Mouse (Mus musculus): ENCODE measurements around the gene Gm17409.

- TF ChIP-seq CTCF (IDR thresholded peaks at IDR 0.05; ENCODE audit: low read depth, low read length) (no peak), GATA2 (IDR thresholded peaks at IDR 0.05; ENCODE audit: borderline replicate concordance, low read depth, low read length) (no peak)
These were observed 37.7 kb upstream of the Gm17409 start for GRCm38 (mm10) chr2:58432211-58432610.
